In genomic region chr8:105170381-105171115, GRCm38 (mm10) we compare ENCODE assay signal across 8 mouse cellular contexts. TPM values are rescaled to one million over a fixed set of nuclear protein-coding genes. Genes with fewer than 3 reads are reported as not detected.
DNase-seq lines count a peak whose midpoint lies in the region; ATAC-seq and TF ChIP-seq lines count a peak whose summit lies in the region.

Gene Cbfb (plus strand): TSS chr8:105170674.

- ATAC-seq in hematopoietic stem cell, adult 5-6 weeks (replicated peaks in 1 of 2; ENCODE audit: insufficient read depth in 1 of 2, low FRiP score in 2 of 2, low TSS enrichment in 1 of 2, low read depth in 1 of 2, poor library complexity in 2 of 2, severe bottlenecking in 2 of 2) = peak; percentile 95 to 96
- peak; percentile 94 for ATAC-seq in lung, embryonic 15.5 days (ENCODE audit: borderline replicate concordance, extremely low read depth, low FRiP score, low TSS enrichment)

- no peaks in the 10 kb centered on the region for H3K9me3 ChIP-seq in lung, embryonic 15.5 days

- H3K4me2 ChIP-seq in lung, embryonic 15.5 days = peak within 1 kb of the TSS; percentile 63

- peak; percentile 90 for DNase-seq in MEL-GATA-1-ER (ENCODE audit: extremely low read depth, low read depth)
- DNase-seq in cerebellum, adult 8-10 months = peak; percentile 82
- peak; percentile 97 for DNase-seq in forelimb bud, embryonic 11.5 days (ENCODE audit: low read depth, low spot score)
- DNase-seq in layer of hippocampus, adult 9-10 months (ENCODE audit: low spot score) = peak; percentile 79
- DNase-seq in thymus, adult 18-20 months = peak; percentile 99

- TF ChIP-seq POLR2A in olfactory bulb, adult 2 months (IDR thresholded peaks at IDR 0.05; ENCODE audit: insufficient read depth, low read depth, low read length) = peak; percentile 31; the same call in 1 of the 2 replicates

- TF ChIP-seq CTCF in olfactory bulb, adult 2 months (IDR thresholded peaks at IDR 0.05; ENCODE audit: insufficient read depth, low read depth, low read length) = 0 out of 2 replicates have a peak, but pooled peaks have one; percentile 16

- peak within 1 kb of the TSS; percentile 83 for H3K4me3 ChIP-seq in lung, embryonic 15.5 days
- peak within 1 kb of the TSS; percentile 64 for H3K4me3 ChIP-seq in olfactory bulb, adult 2 months (ENCODE audit: insufficient read depth, low read depth, low read length)

- H3K9ac ChIP-seq in lung, embryonic 15.5 days = peak within 1 kb of the TSS; percentile 95

- H3K27me3 ChIP-seq in lung, embryonic 15.5 days = no peaks in the 10 kb centered on the region

- peak within 1 kb of the TSS; percentile 99 for H3K27ac ChIP-seq in lung, embryonic 15.5 days
- peak within 1 kb of the TSS; percentile 23; the same call in 1 of the 2 replicates for H3K27ac ChIP-seq in olfactory bulb, adult 2 months (ENCODE audit: insufficient read depth, low read depth, low read length)

- H3K36me3 ChIP-seq in lung, embryonic 15.5 days = 0 out of 2 replicates have a peak, but pooled peaks cover 4% of the 10 kb centered on the region

- H3K4me1 ChIP-seq in lung, embryonic 15.5 days = peaks cover 23% of the 10 kb centered on the region
- H3K4me1 ChIP-seq in olfactory bulb, adult 2 months (ENCODE audit: control insufficient read depth, insufficient read depth, low read length) = no peaks in the 10 kb centered on the region

- WGBS in lung, embryonic 15.5 days = 0% methylated on average over 80 of the region's 86 CpGs
- under 1% methylated on average over 78 of the region's 86 CpGs for WGBS in olfactory bulb, adult 2 months

RNA-seq across cellular contexts. Expression of gene Cbfb, which starts in this region (rescaled TPM):
- 204 and 237 TPM in 2 replicates for total RNA-seq in hematopoietic stem cell, adult 5-6 weeks (2017)
- 62.9 and 63.3 TPM in 2 replicates for polyA plus RNA-seq in lung, embryonic 15.5 days (2015; fragmentation: Nextera tagmentation; extraction: Ambion mirVana)
- not detected in 2 replicates for polyA plus RNA-seq in olfactory bulb, adult 2 months (2012; ENCODE audit: insufficient read depth, insufficient read length, low replicate concordance, missing spikeins)

Comparison
In these comparisons a context has a peak if more than half of its experiments do, and no peak if none do; other contexts are left out.
1. Peak in every context shown above with its lines: DNase-seq, ATAC-seq, H3K4me3 ChIP-seq and H3K27ac ChIP-seq.